Mouse (Mus musculus) embryonic facial prominence, embryonic 15.5 days (tissue): ENCODE data around the gene Slc41a2. TPM values are rescaled to one million over a fixed set of nuclear protein-coding genes. Genes with fewer than 3 reads are reported as not detected.

Experiments
- ATAC-seq: fragments of 200-750 bp; cut with Nextera tagmentation; 2 replicates; pipeline ENCODE4 v1.8.0; 2017; ENCODE audit warnings: low read depth, moderate TSS enrichment; ENCODE audit not compliant: insufficient number of reproducible peaks, low FRiP score, low TSS enrichment
- H3K27ac ChIP-seq: fragments of 300-500 bp; sonication (generic); replicated peaks from 2 replicates; pipeline ENCODE4 v1.5.1; 2015; ENCODE audit warnings: mild to moderate bottlenecking, inconsistent platforms
- H3K27me3 ChIP-seq: fragments of 300-500 bp; sonication (generic); 2 replicates; pipeline ENCODE4 v1.6.1; 2015; ENCODE audit warnings: inconsistent platforms
- H3K36me3 ChIP-seq: fragments of 300-500 bp; sonication (generic); 2 replicates; pipeline ENCODE4 v1.6.1; 2015; ENCODE audit warnings: mild to moderate bottlenecking, inconsistent platforms
- H3K4me1 ChIP-seq: fragments of 300-500 bp; sonication (generic); 2 replicates; pipeline ENCODE4 v1.6.1; 2015; ENCODE audit warnings: inconsistent platforms
- H3K4me2 ChIP-seq: fragments of 300-500 bp; sonication (generic); replicated peaks from 2 replicates; pipeline ENCODE4 v1.6.1; 2015; ENCODE audit warnings: mild to moderate bottlenecking, inconsistent platforms
- H3K4me3 ChIP-seq: fragments of 300-500 bp; sonication (generic); replicated peaks from 2 replicates; pipeline ENCODE4 v1.5.1; 2015; ENCODE audit warnings: mild to moderate bottlenecking, inconsistent platforms
- H3K9ac ChIP-seq: fragments of 300-500 bp; sonication (generic); 2 replicates; pipeline ENCODE4 v1.6.1; 2015; ENCODE audit warnings: inconsistent platforms
- H3K9me3 ChIP-seq: fragments of 300-500 bp; sonication (generic); replicated peaks from 2 replicates; pipeline ENCODE4 v1.6.1; 2016; ENCODE audit warnings: inconsistent platforms
- WGBS: fragments of 180-500 bp; shearing (Covaris S2); methylation state at CpG from one replicate; pipeline ENCODE4 v1.1.7; 2015; 5-methylcytosine and 5-hydroxymethylcytosine counted together
- polyA plus RNA-seq: library from polyadenylated mRNA; unstranded; fragments of >200 nt; fragmentation: Nextera tagmentation; extraction: Ambion mirVana; gene quantifications from 2 replicates; pipeline ENCODE4 v1.2.1, GENCODE M21; 2015

Slc41a2 gene
- polyA plus RNA-seq, 1 experiment from 2014 or later = 2.3 TPM

- ATAC-seq = no peak
Observed at GRCm38 (mm10) chr10:83220217-83220616, 117.5 kb downstream of the Slc41a2 start.

GRCm38 (mm10) chr10:83219729-83220128 is 118.0 kb downstream of the Slc41a2 start:
- H3K9me3 ChIP-seq = no peaks in the 10 kb centered on the region
- no peak overlapping the region for H3K4me2 ChIP-seq
- 26% methylated on average over 12 of the region's 12 CpGs for WGBS
- H3K4me1 ChIP-seq = peaks cover 11% of the 10 kb centered on the region
- H3K9ac ChIP-seq = no peak overlapping the region
- no peak for ATAC-seq
- H3K27me3 ChIP-seq = no peaks in the 10 kb centered on the region
- no peaks in the 10 kb centered on the region for H3K36me3 ChIP-seq
- H3K27ac ChIP-seq = no peak overlapping the region
- no peak overlapping the region for H3K4me3 ChIP-seq

More at GRCm38 (mm10) chr10:83220217-83220616, 117.5 kb downstream of the Slc41a2 start:
- no peak overlapping the region for H3K9ac ChIP-seq
- H3K4me2 ChIP-seq = no peak overlapping the region
- H3K4me3 ChIP-seq = no peak overlapping the region
- WGBS = 85% methylated on average over 10 of the region's 10 CpGs
- no peaks in the 10 kb centered on the region for H3K36me3 ChIP-seq
- no peaks in the 10 kb centered on the region for H3K27me3 ChIP-seq
- peaks cover 11% of the 10 kb centered on the region for H3K4me1 ChIP-seq
- H3K9me3 ChIP-seq = no peaks in the 10 kb centered on the region
- H3K27ac ChIP-seq = no peak overlapping the region

DNA sequence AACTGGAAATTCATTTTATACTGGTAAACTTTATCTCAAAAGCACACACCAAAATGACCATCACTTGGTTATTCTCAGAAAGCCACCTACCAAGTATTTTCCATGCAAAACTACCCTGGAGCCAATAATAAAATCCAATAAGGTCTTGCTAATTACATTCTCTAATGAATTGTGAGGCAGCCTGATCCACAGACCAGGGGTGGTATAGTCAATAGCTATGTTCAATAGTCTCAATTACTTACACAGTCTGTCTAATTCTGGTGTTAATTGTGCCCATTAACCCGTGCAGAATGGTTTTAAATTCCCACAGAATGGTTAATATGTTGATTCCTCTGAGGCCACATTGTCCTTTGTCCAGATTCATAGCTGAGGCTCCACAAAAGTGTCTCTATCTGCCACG is 118.9 kb downstream of the Slc41a2 start:
- Histone ChIP-seq H3K4me2 (no peak overlapping the region), H3K36me3 (no peaks in the 10 kb centered on the region), H3K27me3 (no peaks in the 10 kb centered on the region), H3K27ac (no peak overlapping the region), H3K9me3 (no peaks in the 10 kb centered on the region), H3K4me3 (no peak overlapping the region), H3K9ac (no peak overlapping the region), H3K4me1 (peaks cover 11% of the 10 kb centered on the region)
- WGBS = 59% methylated on average over 2 of the region's 2 CpGs
- no peak for ATAC-seq

GRCm38 (mm10) chr10:83217256-83217655 is 120.4 kb downstream of the Slc41a2 start:
- ATAC-seq = 0 out of 2 replicates have a peak, but pooled peaks have one; percentile 34
- H3K27ac ChIP-seq = no peak overlapping the region
- 49% methylated on average over 5 of the region's 5 CpGs for WGBS

GRCm38 (mm10) chr10:83215559-83215958 is 122.1 kb downstream of the Slc41a2 start:
- WGBS = 76% methylated on average over 5 of the region's 5 CpGs
- Histone ChIP-seq H3K4me3 (no peak overlapping the region), H3K27me3 (no peaks in the 10 kb centered on the region), H3K4me2 (no peak overlapping the region), H3K4me1 (peaks cover 11% of the 10 kb centered on the region), H3K9ac (no peak overlapping the region), H3K27ac (no peak overlapping the region), H3K9me3 (no peaks in the 10 kb centered on the region), H3K36me3 (no peaks in the 10 kb centered on the region)
- no peak for ATAC-seq

More at GRCm38 (mm10) chr10:83217256-83217655, 120.4 kb downstream of the Slc41a2 start:
- H3K27me3 ChIP-seq = no peaks in the 10 kb centered on the region
- peaks cover 11% of the 10 kb centered on the region for H3K4me1 ChIP-seq
- no peak overlapping the region for H3K4me2 ChIP-seq
- no peak overlapping the region for H3K9ac ChIP-seq
- no peaks in the 10 kb centered on the region for H3K9me3 ChIP-seq
- H3K36me3 ChIP-seq = no peaks in the 10 kb centered on the region
- no peak overlapping the region for H3K4me3 ChIP-seq

DNA sequence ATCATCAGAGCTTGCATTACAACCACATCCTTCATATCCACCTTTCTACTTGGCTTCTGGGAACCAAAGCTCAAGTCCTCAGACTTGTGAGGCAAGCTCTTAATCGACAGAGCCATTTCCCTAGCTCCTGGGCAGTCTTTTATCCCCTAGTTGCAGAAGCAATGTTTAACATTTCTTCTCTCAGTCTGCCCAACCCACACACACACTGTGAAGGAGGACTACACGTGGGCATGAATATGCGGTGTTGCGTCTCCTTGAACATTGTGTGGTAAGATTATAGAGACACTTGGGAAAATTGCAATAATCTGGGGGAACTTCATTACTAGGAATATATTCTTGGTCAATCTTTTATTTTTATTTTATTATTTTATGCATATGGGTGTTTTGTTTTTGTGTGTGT is 125.1 kb downstream of the Slc41a2 start:
- 86% methylated on average over 4 of the region's 4 CpGs for WGBS
- Histone ChIP-seq H3K36me3 (no peaks in the 10 kb centered on the region), H3K4me3 (no peak overlapping the region), H3K9ac (no peak overlapping the region), H3K27ac (no peak overlapping the region), H3K27me3 (no peaks in the 10 kb centered on the region), H3K4me1 (peaks cover 11% of the 10 kb centered on the region), H3K9me3 (no peaks in the 10 kb centered on the region), H3K4me2 (no peak overlapping the region)
- no peak for ATAC-seq

DNA sequence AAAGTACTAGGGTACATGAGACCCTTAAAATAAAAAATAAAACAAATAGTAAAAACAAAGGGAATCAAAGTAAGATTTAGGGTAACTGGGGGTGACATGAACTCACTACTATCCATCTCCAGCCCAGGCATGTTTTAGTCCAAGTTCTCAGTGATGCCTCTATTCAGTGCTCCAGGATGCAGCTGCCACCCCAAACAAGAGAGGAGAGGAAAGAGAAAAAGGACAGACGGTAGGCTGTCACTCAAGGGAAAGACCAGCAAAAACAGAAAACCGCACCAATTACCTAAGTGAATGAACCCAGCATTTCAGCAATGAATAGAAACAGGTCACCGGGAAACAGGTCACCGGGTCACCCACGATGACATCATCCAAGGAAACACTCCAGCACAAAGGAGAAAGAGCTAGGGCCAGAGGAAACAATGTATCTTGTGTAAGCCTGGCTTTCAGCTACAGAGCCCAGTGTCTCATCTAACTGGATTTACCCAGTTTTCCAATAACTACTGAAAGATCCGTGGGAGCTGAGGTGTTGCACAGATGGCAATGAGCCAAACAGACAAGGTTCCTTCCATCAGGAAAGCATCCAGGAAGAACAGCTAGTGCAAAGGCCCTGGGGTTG is 126.6 kb downstream of the Slc41a2 start:
- Histone ChIP-seq H3K9ac (no peak overlapping the region), H3K9me3 (no peaks in the 10 kb centered on the region), H3K36me3 (no peaks in the 10 kb centered on the region), H3K27ac (no peak overlapping the region), H3K4me3 (no peak overlapping the region), H3K27me3 (no peaks in the 10 kb centered on the region), H3K4me1 (no peaks in the 10 kb centered on the region), H3K4me2 (no peak overlapping the region)
- WGBS = 32% methylated on average over 6 of the region's 6 CpGs
- ATAC-seq = no peak

DNA sequence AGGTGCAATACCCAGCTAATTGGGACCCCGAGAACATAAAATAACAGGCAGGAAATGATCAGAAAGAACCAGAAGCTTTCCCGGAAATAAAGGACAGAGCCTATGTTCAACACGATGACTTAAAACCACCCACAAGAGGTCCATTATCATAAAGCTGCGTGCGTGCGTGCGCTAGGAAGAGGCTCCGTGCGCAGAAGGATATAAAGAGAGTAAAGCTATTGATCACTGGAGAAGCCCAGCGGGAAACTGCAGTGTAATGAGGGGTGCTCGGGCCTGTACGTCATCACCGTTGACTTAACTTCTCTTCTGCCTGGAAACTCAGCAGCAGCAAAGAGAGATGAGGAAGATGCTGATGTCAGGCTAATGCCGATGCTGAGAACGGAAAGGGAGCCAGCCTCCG is 127.6 kb downstream of the Slc41a2 start:
- no peaks in the 10 kb centered on the region for H3K27me3 ChIP-seq
- H3K4me1 ChIP-seq = no peaks in the 10 kb centered on the region
- no peak overlapping the region for H3K9ac ChIP-seq
- H3K4me3 ChIP-seq = no peak overlapping the region
- H3K27ac ChIP-seq = no peak overlapping the region
- H3K9me3 ChIP-seq = no peaks in the 10 kb centered on the region
- H3K36me3 ChIP-seq = no peaks in the 10 kb centered on the region
- H3K4me2 ChIP-seq = no peak overlapping the region
- 69% methylated on average over 16 of the region's 16 CpGs for WGBS
- ATAC-seq = no peak

DNA sequence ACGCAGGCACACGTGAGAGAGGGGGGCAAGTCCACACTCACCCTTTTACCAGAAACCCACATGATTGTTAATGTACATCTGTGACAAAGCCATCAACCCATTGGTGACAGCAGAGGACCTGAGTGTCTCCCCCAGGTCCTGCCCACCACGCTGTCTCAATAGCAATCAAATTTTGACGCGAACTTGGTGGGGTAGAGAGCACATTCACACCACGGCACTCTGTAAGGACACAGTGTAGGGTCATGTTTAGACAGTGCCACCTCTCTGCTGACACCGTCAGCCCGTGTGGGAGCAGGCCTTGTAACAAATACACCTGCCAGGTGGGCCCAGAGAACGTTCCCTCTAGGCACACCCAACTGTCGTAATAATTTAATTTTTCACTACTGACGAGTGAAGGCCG is 128.3 kb downstream of the Slc41a2 start:
- H3K27me3 ChIP-seq = no peaks in the 10 kb centered on the region
- no peaks in the 10 kb centered on the region for H3K9me3 ChIP-seq
- H3K4me1 ChIP-seq = no peaks in the 10 kb centered on the region
- H3K27ac ChIP-seq = no peak overlapping the region
- H3K4me2 ChIP-seq = no peak overlapping the region
- no peaks in the 10 kb centered on the region for H3K36me3 ChIP-seq
- WGBS = 61% methylated on average over 12 of the region's 12 CpGs
- no peak overlapping the region for H3K9ac ChIP-seq
- no peak for ATAC-seq
- H3K4me3 ChIP-seq = no peak overlapping the region

DNA sequence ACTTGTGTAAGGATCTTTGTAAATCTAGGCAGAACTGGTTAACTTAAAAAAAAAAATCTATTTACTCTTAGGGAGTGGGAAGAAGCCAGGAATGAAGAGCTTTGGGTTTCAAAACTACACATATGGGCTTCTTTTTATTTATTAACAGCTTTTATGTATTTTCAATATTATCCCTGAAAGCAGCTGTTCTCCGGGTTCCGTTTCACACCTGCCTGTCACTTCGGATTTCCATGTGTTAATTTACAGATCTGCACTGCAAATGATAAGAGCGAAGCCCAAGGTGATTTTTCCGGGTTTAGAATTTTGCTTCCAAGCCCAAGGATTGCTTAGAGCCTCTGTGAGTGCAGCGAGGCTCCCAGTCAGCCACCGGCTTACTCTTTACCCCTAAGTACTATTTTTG is 129.2 kb downstream of the Slc41a2 start:
- 80% methylated on average over 7 of the region's 7 CpGs for WGBS
- H3K36me3 ChIP-seq = no peaks in the 10 kb centered on the region
- no peaks in the 10 kb centered on the region for H3K4me1 ChIP-seq
- no peak overlapping the region for H3K27ac ChIP-seq
- no peaks in the 10 kb centered on the region for H3K9me3 ChIP-seq
- H3K4me3 ChIP-seq = no peak overlapping the region
- no peak overlapping the region for H3K4me2 ChIP-seq
- no peaks in the 10 kb centered on the region for H3K27me3 ChIP-seq
- H3K9ac ChIP-seq = no peak overlapping the region
- ATAC-seq = no peak

DNA sequence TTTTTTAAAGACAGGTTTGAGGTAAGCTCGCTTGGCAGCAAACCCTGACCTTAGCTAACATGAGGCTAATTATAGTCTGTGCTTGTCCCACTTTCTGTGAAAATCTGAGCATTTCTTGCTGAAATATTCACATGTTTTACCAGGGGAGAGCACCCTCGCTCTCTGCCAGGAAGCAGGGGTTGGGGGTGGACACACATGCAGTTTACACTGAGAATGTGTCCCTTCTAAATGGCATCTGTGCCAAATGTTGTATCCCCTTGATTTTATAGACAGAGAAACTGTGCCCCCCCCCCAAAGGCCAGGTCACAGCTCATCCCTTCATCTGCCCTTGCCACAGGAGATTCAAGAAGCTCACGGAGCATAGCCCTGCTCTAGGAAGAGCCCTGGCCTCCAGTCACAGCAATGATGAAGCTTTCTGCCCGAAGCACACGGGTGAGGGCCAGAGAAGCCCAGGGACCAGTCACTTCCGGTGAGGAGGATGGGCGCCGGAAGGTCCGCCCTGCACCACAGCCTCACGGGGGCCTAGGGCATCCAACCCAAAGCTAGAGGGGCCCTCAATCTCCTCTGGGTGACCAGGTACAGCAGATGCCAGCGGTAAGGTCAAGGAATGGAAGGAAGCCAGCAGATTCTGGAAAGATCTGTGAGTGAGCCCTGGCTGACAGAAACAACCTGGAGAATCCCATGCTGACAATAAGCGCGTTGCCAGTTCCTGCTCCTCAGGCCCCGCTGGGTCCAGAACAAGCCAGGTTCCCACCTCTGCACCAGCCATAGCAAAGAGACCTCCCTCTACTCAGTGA is 134.6 kb downstream of the Slc41a2 start:
- peaks cover 7% of the 10 kb centered on the region; the same call in 1 of the 2 replicates for H3K4me1 ChIP-seq
- no peak overlapping the region for H3K27ac ChIP-seq
- no peaks in the 10 kb centered on the region for H3K36me3 ChIP-seq
- H3K4me3 ChIP-seq = no peak overlapping the region
- 84% methylated on average over 14 of the region's 14 CpGs for WGBS
- H3K9ac ChIP-seq = no peak overlapping the region
- H3K27me3 ChIP-seq = no peaks in the 10 kb centered on the region
- no peak for ATAC-seq
- H3K9me3 ChIP-seq = no peaks in the 10 kb centered on the region
- H3K4me2 ChIP-seq = no peak overlapping the region
